Mouse (Mus musculus) cortical plate, adult 2 months (tissue): Measurements from ENCODE around the gene Endov.

Experiments used
- CTCF ChIP-seq: fragments of 200-500 bp; IDR thresholded peaks from 2 replicates; pipeline ENCODE4 v1.5.1; 2011; ENCODE audit warnings: mild to moderate bottlenecking, control low read depth, low read length; ENCODE audit not compliant: insufficient read depth; ENCODE audit errors: extremely low read depth
- POLR2A ChIP-seq: fragments of 200-500 bp; IDR thresholded peaks from 2 replicates; pipeline ENCODE4 v1.6.1; 2011; ENCODE audit warnings: mild to moderate bottlenecking, low read length, control low read depth; ENCODE audit not compliant: insufficient read depth; ENCODE audit errors: extremely low read depth

- TF ChIP-seq POLR2A (no peak), CTCF (no peak)
Measured at GRCm38 (mm10) chr11:119497451-119497850, 6.3 kb downstream of the Endov start.
